Mouse (Mus musculus): ENCODE measurements around the gene Epn2. TPM values are rescaled to one million over a fixed set of nuclear protein-coding genes. Genes with fewer than 3 reads are reported as not detected.
A peak's percentile ranks its signal among the peaks of the same experiment; 100 is the strongest.

The Epn2 gene
- polyA plus RNA-seq, 1 experiment: 69.1 TPM

- TF ChIP-seq CTCF (IDR thresholded peaks at IDR 0.05; ENCODE audit: borderline replicate concordance, extremely low read depth, insufficient read depth, insufficient read length): no peak
- TF ChIP-seq POLR2A (IDR thresholded peaks at IDR 0.05; ENCODE audit: borderline replicate concordance, extremely low read depth, insufficient read depth, insufficient read length, poor library complexity, severe bottlenecking): no peak
- DNase-seq (ENCODE audit: low read depth): no peak
Measured at GRCm38 (mm10) chr11:61616523-61617292, 37.2 kb upstream of the Epn2 start.

GRCm38 (mm10) chr11:61615686-61616522, 36.4 kb upstream of the Epn2 start:
- no peak for TF ChIP-seq POLR2A (IDR thresholded peaks at IDR 0.05; ENCODE audit: borderline replicate concordance, extremely low read depth, insufficient read depth, insufficient read length, poor library complexity, severe bottlenecking)
- TF ChIP-seq CTCF (IDR thresholded peaks at IDR 0.05; ENCODE audit: borderline replicate concordance, extremely low read depth, insufficient read depth, insufficient read length): no peak
- DNase-seq (ENCODE audit: low read depth): no peak

- TF ChIP-seq POLR2A (IDR thresholded peaks at IDR 0.05; ENCODE audit: borderline replicate concordance, extremely low read depth, insufficient read depth, insufficient read length, poor library complexity, severe bottlenecking): no peak
- TF ChIP-seq CTCF (IDR thresholded peaks at IDR 0.05; ENCODE audit: borderline replicate concordance, extremely low read depth, insufficient read depth, insufficient read length): no peak
- DNase-seq (ENCODE audit: low read depth): no peak
Measured at GRCm38 (mm10) chr11:61614401-61614800, 34.9 kb upstream of the Epn2 start.

- TF ChIP-seq CTCF (IDR thresholded peaks at IDR 0.05; ENCODE audit: borderline replicate concordance, extremely low read depth, insufficient read depth, insufficient read length) (no peak), POLR2A (IDR thresholded peaks at IDR 0.05; ENCODE audit: borderline replicate concordance, extremely low read depth, insufficient read depth, insufficient read length, poor library complexity, severe bottlenecking) (no peak)
Measured at GRCm38 (mm10) chr11:61612116-61612635, 32.7 kb upstream of the Epn2 start.

GRCm38 (mm10) chr11:61611197-61611596, 31.7 kb upstream of the Epn2 start:
- no peak for DNase-seq (ENCODE audit: low read depth)
- TF ChIP-seq CTCF (IDR thresholded peaks at IDR 0.05; ENCODE audit: borderline replicate concordance, extremely low read depth, insufficient read depth, insufficient read length) (no peak), POLR2A (IDR thresholded peaks at IDR 0.05; ENCODE audit: borderline replicate concordance, extremely low read depth, insufficient read depth, insufficient read length, poor library complexity, severe bottlenecking) (no peak)

More at GRCm38 (mm10) chr11:61612116-61612635, 32.7 kb upstream of the Epn2 start:
- peak; percentile 31 for DNase-seq (ENCODE audit: low read depth)

GRCm38 (mm10) chr11:61608072-61608471, 28.6 kb upstream of the Epn2 start:
- no peak for TF ChIP-seq CTCF (IDR thresholded peaks at IDR 0.05; ENCODE audit: borderline replicate concordance, extremely low read depth, insufficient read depth, insufficient read length)
- TF ChIP-seq POLR2A (IDR thresholded peaks at IDR 0.05; ENCODE audit: borderline replicate concordance, extremely low read depth, insufficient read depth, insufficient read length, poor library complexity, severe bottlenecking): no peak
- no peak for DNase-seq (ENCODE audit: low read depth)

GRCm38 (mm10) chr11:61602705-61603104, 23.2 kb upstream of the Epn2 start:
- no peak for TF ChIP-seq POLR2A (IDR thresholded peaks at IDR 0.05; ENCODE audit: borderline replicate concordance, extremely low read depth, insufficient read depth, insufficient read length, poor library complexity, severe bottlenecking)
- no peak for TF ChIP-seq CTCF (IDR thresholded peaks at IDR 0.05; ENCODE audit: borderline replicate concordance, extremely low read depth, insufficient read depth, insufficient read length)
- DNase-seq (ENCODE audit: low read depth): no peak

- no peak for DNase-seq (ENCODE audit: low read depth)
- TF ChIP-seq CTCF (IDR thresholded peaks at IDR 0.05; ENCODE audit: borderline replicate concordance, extremely low read depth, insufficient read depth, insufficient read length) (no peak), POLR2A (IDR thresholded peaks at IDR 0.05; ENCODE audit: borderline replicate concordance, extremely low read depth, insufficient read depth, insufficient read length, poor library complexity, severe bottlenecking) (no peak)
Measured at GRCm38 (mm10) chr11:61601465-61601864, 22.0 kb upstream of the Epn2 start.

- TF ChIP-seq POLR2A (IDR thresholded peaks at IDR 0.05; ENCODE audit: borderline replicate concordance, extremely low read depth, insufficient read depth, insufficient read length, poor library complexity, severe bottlenecking): no peak
- TF ChIP-seq CTCF (IDR thresholded peaks at IDR 0.05; ENCODE audit: borderline replicate concordance, extremely low read depth, insufficient read depth, insufficient read length): no peak
- no peak for DNase-seq (ENCODE audit: low read depth)
Measured at GRCm38 (mm10) chr11:61598367-61598766, 18.9 kb upstream of the Epn2 start.

GRCm38 (mm10) chr11:61597471-61597870, 18.0 kb upstream of the Epn2 start:
- no peak for TF ChIP-seq CTCF (IDR thresholded peaks at IDR 0.05; ENCODE audit: borderline replicate concordance, extremely low read depth, insufficient read depth, insufficient read length)
- TF ChIP-seq POLR2A (IDR thresholded peaks at IDR 0.05; ENCODE audit: borderline replicate concordance, extremely low read depth, insufficient read depth, insufficient read length, poor library complexity, severe bottlenecking): no peak
- DNase-seq (ENCODE audit: low read depth): no peak

GRCm38 (mm10) chr11:61593069-61593468, 13.6 kb upstream of the Epn2 start:
- no peak for TF ChIP-seq POLR2A (IDR thresholded peaks at IDR 0.05; ENCODE audit: borderline replicate concordance, extremely low read depth, insufficient read depth, insufficient read length, poor library complexity, severe bottlenecking)
- no peak for TF ChIP-seq CTCF (IDR thresholded peaks at IDR 0.05; ENCODE audit: borderline replicate concordance, extremely low read depth, insufficient read depth, insufficient read length)
- no peak for DNase-seq (ENCODE audit: low read depth)

All from brain, embryonic 14.5 days (tissue).